Mouse (Mus musculus) neutrophil, adult 5-6 weeks (primary cell): Measurements from ENCODE around the gene Wdr26. TPM values are rescaled to one million over a fixed set of nuclear protein-coding genes. Genes with fewer than 3 reads are reported as not detected.

Source experiments
- ATAC-seq: fragments of 151-379, 151-347 bp; 2 replicates; pipeline ENCODE4 v1.8.0; 2017; ENCODE audit warnings: mild to moderate bottlenecking, moderate TSS enrichment; ENCODE audit not compliant: insufficient number of reproducible peaks, poor library complexity, low FRiP score, severe bottlenecking; ENCODE audit errors: extremely low read depth
- total RNA-seq: library from RNA; stranded (forward); fragments of 200-1000 nt; gene quantifications from 2 replicates; pipeline ENCODE4 v1.2.3, GENCODE M21; 2017

Gene Wdr26
- total RNA-seq, 1 experiment from 2014 or later: 210 TPM

DNA sequence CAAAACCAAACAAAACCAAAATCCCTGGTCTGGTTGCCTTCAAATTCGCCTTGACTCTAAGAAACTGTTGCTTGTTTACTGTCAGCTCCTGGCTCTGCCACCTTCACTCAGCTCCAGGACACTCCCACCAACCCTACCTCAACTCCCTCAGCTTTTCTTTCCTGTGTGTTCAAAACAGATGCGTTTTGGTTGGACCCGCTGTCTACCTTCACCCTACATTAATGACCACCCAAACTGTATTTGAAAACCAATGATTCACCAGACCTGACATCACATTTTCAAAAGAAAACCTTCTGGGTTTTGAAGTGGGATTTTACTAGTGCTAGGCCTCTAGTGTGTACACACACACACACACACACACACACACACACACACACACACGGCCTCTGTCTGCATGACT lies 1.7 kb downstream of the Wdr26 start:
- ATAC-seq: no peak

DNA sequence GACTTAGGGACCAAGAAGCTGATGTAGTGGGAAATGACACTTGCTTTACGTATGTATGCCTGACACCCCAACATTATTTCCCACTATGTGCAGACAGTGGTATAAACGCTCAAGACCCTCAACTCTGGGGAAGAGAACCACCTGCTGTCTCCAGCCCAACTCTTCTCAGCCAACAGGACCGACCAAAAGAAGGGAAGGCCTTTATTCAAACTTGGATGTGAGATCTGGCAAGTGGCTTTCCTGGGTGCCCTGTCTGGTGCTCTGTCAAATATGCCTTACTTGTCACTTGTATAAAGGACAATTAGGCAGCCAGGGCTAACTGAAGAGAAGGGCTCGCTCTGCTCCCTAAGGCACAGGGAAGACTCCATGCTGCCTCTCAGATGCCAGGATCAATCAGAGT lies 12.4 kb downstream of the Wdr26 start:
- no peak for ATAC-seq

DNA sequence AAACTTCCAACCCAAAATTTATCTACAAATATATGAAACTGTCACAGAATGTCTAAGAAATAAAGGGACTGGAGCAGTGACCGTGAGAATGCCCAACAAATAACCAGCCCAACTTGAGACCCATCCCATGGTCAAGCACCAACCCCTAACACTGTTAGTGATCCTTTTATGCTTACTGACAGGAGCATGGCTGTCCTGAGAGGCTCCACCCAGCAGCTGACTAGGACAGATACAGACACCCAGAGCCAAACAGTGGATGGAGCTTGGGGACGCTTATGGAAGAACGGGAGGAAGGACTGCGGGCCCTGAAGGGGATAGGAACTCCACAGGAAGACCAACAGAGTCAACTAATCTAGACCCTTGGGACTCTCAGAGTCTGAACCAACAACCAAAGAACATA lies 22.9 kb downstream of the Wdr26 start:
- no peak for ATAC-seq

DNA sequence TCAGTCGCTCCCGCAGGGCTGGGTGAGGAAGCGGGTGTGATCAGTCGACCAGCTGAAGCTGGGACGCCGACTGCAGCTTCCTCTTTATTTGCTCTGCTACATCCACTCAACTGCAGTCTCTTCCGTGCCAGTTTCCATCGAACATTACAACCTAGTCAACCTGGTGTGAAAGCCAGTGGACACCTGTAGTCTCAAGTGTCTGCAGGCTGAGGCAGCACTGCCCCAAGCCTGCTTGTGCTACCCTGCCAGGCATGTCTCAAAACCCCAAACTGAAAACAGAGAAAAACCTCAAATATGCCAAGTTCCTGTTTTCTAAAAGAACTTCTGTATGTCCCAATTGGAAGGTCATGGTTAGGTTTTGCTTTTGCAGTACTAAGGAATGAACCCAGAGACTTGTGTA lies 41.6 kb downstream of the Wdr26 start:
- ATAC-seq: peak; percentile 91

DNA sequence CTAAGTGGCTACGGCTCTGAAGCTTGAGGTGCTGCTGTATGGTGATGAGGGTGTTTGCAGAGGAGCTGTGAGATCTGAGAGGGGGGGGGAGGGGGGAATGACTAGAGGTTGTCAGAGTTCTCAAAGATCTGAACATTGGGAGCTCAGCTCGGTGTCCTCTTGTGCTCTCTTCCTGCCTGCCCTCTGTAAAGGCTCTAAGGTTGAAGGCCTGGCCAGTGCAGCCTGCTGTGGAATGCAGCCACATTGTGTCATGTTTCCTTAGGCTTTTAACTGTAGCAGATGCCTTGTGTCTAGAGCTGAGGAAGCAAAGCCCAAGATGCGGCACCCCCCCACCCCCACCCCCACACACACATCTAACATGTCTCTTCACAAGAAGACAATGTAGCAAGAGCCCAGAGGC lies 43.4 kb downstream of the Wdr26 start:
- no peak for ATAC-seq

DNA sequence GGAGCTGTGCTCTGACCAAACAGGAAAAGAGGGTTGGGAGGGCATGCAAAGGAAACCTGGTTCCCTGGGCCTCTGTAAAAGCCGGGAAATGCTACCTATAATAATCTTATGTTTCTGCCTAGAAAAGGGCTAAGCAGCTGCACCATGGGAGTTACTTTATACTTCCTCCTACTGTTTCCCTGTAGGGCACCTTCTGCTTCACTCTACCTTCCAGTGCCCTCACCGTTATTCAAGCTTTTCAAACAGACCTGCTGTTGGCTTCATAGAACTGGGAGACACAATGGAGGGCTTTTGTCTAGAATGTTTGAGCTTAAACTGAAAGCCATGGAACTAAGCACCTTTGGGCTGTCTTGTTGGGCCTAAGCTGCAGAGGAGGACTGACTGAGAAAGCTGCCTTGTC lies 44.0 kb downstream of the Wdr26 start:
- no peak for ATAC-seq

DNA sequence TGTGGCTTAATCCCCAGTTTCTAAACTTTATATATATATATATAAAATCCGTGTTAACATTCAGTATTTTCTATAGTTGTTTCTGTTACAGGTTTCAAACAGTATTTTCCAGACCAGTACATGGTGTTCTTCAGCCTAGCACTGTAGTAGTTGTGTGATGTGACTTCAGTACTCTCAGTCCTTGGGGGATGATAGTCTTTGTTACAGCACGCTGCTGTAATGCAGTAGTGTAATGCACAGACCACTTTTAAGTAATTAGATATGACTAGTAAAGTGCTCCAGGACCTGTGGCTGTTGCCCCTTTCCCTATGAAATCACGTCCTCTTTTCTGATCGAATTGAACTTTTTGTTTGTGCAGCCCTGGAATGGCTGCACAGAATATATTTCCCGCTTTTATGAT lies 60.3 kb downstream of the Wdr26 start:
- ATAC-seq: no peak

DNA sequence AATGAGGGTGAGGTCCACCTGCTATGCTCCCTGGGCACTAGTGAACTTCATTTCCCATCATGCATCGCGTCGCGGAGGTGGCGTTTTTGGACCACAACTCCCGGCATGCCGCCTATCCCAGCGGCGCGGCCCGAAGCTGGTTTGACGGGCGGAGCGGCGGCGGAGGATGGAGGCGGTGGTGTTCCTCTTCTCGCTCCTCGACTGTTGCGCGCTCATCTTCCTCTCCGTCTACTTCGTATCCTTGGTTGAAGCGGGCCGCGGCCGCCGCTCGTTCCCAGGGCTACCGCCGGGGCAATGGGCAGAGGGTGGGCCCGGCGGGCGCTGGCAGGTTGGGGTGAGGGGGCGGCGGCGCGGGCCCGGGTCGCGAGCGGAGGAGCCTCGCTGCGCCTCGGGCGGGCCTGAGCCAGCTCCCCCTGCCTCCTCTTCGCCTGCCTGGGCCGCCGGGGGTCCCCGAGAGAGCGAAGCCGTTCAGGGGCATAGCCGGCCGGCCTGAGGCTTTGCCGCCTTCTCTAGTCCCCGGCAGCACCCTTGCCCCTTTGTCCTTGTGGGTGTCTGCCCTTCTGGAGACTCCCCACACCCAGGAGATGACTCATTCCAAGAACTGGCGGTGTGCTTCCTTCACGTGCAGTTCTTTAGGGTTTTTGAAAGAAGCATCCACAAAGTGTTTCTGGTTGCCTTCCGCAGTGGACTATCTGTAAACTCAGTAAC lies 60.8 kb downstream of the Wdr26 start:
- peak; percentile 96 for ATAC-seq

DNA sequence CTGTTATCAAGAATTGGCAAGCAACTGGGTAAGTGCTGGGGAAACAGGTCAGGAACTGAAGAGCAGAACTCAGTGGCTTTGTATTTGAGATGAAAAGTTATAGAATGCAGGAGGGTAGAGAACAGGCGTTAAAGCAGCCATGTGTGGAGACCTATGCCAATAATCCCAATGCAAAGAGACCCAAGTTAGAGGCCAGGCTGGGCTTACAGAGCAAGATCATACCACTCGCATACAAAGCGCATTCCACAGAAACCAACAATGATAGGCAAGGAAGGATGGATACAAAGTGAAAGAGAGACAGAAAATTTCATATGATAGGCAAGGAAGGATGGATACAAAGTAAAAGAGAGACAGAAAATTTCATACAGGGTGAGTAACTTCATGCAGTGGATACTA lies 61.4 kb downstream of the Wdr26 start:
- no peak for ATAC-seq

DNA sequence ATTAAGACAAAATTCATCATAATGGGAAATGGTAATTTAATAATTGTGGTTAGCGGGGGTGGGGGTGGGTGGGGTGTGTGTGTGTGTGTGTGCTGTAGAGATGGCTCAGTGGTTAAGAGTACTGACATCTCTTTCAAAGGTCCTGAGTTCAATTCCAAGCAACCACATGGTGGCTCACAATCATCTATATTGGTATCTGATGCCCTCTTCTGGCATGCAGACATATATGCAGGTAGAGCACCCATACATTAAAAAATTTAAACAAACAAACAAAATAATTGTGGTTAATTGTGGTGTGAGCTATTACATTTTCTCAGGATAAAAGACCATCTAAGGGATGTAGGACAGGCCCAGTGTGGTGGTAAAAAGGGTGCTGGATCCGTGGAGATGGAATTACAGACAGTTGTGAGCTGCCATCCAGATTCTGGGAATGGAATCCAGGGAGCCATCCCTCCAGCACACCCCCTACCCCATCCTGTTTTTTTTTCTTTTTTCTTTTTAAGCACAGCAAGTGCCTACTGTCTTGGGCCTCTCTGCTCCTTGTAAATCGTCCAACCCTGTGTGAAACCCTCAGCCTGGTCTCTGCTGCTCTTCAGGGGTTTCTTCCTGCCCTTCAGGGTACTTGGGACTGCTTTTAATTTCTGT lies 62.3 kb downstream of the Wdr26 start:
- ATAC-seq: no peak

DNA sequence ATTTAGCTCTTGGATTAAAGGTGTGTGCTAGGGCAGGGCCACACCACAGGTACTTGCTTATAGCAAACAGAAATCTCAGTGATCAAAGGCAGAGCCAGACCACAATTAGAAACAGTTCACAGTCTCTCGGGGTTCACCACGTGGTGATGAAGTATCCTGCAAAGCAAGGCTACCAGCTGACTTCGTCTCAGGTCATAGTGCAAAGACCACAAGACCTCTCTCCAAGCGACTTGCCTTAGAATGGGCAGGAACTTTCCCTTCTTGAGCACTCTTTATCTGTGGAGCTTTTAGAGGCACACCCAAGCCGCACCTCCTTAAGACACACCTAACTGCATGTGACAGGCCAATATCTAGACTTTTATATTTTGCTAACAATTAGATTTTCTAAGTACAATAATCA lies 63.3 kb downstream of the Wdr26 start:
- no peak for ATAC-seq

DNA sequence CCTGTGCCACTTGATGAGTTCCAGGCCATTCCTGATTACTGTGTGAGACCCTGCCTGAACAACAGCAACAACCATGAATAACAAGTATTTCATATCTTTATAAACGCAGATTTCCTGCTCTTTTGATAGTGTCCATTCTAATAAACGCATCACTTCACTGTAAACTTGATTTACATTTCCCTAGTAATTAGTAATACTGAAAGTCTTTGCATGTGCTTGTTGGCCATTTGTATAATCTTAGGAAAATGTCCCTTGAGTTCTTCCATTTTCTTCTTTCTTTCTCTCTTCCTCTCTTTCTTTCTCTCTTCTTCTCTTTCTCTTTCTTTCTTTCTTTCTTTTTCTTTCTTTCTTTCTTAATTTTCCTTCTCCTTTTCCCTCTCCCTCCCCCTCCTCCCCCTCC lies 65.6 kb downstream of the Wdr26 start:
- no peak for ATAC-seq

DNA sequence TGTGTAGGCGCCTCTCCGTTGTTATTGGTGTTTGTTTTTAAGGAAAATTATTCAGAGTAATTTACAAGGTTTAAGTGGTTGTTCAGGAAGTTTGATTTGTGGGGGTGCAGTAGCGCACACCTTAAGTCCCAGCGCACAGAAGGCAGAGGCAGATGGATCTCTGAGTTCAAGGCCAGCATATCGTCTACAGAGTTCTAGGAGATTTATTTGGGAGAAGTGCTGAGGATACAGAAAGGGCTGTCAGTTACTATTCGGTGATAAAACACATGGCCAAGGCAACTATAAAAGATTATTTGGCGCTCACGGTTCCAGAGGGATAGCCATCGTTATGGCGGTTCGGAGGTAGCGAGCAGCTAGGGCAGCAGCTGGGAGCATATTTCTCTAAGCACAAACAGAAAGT lies 66.8 kb downstream of the Wdr26 start:
- ATAC-seq: no peak

DNA sequence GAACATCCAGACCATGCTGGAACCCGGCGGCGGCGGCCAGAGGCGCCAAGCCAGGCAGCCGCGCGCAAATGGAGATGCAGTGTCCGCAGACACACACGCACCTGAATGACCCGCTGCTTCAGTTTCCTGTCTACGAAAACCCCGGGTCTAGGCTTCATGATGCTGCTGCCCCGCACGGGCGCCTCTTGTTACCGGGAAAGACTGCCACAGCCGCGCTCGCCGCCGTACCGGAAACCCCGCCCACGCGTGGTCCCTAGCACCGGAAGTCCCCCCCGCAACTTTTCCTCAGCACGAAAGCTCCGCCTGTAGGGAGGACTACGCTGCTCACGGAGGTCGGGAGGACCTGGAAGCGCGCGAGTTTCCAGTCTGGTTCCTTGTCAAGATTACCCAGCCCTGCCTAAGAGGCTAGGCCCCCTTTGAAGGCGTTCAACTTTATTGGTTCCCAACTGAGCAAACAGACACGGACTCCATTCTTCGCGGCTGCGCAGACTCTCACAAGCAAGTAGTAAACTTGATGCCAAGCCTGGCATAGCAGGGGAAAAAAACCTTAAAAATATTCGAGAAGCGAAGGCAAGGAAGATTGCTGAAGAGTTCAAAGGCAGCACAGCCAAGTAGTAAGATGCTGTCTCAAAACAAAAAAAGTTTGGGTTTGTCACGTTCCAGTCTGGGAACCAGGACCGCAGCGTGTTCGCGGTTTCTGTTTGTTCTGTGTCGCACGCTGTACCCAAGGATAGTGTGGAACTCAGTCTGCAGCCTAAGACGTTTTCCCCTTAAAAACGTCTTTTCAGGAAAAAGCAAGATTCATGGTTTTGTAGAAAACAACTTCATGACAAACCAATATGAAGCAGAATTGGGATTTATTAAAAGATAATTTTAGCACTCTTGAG lies 67.6 kb downstream of the Wdr26 start, which contains the start of the genes Nvl and Cnih4:
Gene Nvl (minus strand): TSS at position 255 of the 887 bp plus-strand sequence.
Gene Cnih4 (plus strand): TSS at position 744 of the 887 bp plus-strand sequence.
- peak; percentile 91 for ATAC-seq

DNA sequence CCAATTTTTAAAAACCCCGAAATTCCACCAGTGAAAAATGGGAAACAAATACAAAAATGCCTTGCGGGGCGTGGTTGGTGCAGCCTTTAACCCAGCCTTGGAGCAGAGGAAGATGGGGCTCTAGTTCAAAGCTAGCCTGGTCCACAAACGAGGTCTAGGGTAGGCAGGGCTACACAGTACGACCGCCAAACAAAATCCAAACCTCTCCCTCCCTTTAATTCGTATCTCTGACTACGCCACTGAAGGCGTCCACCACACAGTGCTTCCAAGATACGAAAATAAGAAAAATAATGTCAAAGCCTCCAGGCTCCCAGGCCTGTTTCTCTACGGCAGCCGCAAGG lies 68.2 kb downstream of the Wdr26 start:
- ATAC-seq: 0 out of 2 replicates have a peak, but pooled peaks have one; percentile 5

DNA sequence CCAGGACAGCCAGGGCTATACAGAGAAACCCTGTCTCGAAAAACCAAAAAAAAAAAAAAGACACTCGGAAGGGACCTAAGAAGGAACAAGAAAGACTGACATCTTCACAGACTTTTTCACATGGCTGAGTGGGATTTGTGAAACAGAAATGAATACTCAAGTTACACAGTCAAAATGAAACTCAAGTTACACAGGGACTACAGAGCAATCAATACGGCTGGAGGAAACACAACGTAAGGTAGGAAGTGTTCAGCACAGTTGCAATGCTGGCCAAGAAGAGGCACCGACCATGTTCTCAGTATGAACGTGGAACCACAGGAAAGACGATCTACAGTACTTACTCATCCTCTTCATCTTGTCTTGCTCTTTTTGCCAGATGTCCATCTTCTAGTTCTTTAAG lies 73.1 kb downstream of the Wdr26 start:
- no peak for ATAC-seq

DNA sequence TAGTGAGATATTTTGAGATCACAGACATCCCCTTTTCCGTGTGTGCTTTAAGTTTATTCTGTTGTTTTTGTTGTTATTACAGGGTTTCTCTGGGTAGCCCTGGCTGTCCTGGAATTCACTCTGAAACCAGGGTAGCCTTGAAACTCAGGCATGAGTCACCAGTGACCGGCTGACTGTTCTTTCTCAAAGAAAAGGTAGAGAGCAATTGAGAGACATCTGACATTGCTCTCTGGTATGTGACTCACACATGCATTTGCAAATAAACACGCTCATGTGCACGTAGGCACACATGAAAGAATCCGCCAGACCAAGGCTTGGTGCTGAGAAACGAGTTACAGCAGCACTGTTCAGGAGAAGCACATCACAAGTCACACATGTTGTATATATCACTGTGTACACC lies 79.9 kb downstream of the Wdr26 start:
- no peak for ATAC-seq

DNA sequence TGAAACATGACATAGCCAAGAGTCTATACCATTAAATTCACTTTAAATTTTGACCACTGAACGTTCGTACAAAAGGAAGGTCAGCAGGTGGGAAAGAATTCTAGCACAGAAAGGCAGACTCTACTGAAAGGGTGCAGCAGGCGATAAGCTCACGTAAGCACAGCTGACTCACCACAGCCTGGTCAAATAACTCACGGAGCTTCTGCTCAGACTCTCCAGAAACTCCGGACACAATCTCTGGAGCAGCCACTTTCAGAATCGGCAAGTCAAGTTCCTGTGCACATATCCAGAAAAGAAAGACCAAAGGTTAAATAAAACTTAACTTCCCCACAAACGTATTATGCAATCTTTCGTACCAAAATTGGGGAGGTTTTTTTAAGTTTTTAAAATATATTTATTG lies 85.0 kb downstream of the Wdr26 start:
- ATAC-seq: no peak

DNA sequence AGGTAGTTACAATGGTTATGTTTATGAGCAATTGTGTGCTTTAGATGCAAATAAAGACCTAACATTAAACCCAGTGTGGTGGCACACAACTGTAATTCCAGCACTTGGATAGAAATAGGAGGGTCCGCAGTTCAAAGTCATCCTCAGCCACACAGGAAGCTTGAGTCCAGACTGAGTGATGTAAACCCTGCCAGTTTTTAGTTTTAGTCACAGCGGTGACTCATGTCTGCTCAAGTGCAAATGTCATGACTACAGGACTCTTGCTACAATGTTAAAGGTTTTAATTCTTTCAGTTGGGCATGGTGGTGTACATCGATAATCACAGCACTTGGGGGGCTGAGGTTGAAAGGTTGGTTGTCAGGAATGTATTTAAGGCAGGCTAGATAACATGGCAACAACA lies 85.9 kb downstream of the Wdr26 start:
- ATAC-seq: no peak

DNA sequence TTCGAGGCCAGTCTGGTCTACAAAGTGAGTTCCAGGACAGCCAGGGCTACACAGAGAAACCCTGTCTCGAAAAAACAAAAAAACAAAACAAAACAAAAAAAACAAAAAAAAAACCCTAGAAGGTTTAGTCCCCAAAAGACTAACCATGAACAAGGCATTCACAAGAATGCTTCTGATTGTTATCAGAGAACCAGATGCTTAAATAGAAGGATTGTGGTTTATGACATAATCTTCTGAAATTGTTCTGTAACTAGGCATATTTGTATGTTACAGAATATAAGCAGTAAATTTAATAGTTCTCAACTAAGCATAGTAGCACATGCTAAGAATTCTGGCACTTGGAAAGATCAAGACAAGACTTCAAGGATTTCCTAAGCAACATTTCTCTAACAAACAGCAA lies 87.7 kb downstream of the Wdr26 start:
- no peak for ATAC-seq
